Mouse (Mus musculus): ENCODE measurements around the gene Srrm1. TPM values are rescaled to one million over a fixed set of nuclear protein-coding genes. Genes with fewer than 3 reads are reported as not detected.
"Not testable (repeated sequence)": the region's sequence is repeated elsewhere in the genome, so short reads cannot be mapped to it uniquely, and the experiment has no call there.

Srrm1 gene
- polyA plus RNA-seq, 1 experiment from 2014 or later: 240 TPM

- 89% methylated on average over 11 of the region's 11 CpGs for WGBS
- Histone ChIP-seq H3K36me3 (replicated peaks) (no peaks in the 10 kb centered on the region), H3K4me1 (peaks cover 9% of the 10 kb centered on the region), H3K27me3 (ENCODE audit: poor library complexity, severe bottlenecking) (no peaks in the 10 kb centered on the region), H3K4me3 (no peak overlapping the region), H3K27ac (no peak overlapping the region), H3K9me3 (peaks cover 5% of the 10 kb centered on the region; the same call in 1 of the 2 replicates)
- no peak for DNase-seq (ENCODE audit: extremely low spot score, low spot score)
These were observed 24.1 kb upstream of the Srrm1 start for GRCm38 (mm10) chr4:135377241-135377640.

GRCm38 (mm10) chr4:135375444-135375843 is 22.3 kb upstream of the Srrm1 start:
- no peaks in the 10 kb centered on the region for H3K27me3 ChIP-seq (ENCODE audit: poor library complexity, severe bottlenecking)
- no peaks in the 10 kb centered on the region for H3K36me3 ChIP-seq (replicated peaks)
- DNase-seq (ENCODE audit: extremely low spot score, low spot score): no peak
- 55% methylated on average over 3 of the region's 3 CpGs for WGBS
- H3K4me1 ChIP-seq: no peaks in the 10 kb centered on the region
- H3K27ac ChIP-seq: no peak overlapping the region
- H3K4me3 ChIP-seq: no peak overlapping the region
- peaks cover 5% of the 10 kb centered on the region; the same call in 1 of the 2 replicates for H3K9me3 ChIP-seq

- H3K4me1 ChIP-seq: no peaks in the 10 kb centered on the region
- no peak for DNase-seq (ENCODE audit: extremely low spot score, low spot score)
- H3K4me3 ChIP-seq: no peak overlapping the region
- 83% methylated on average over 5 of the region's 5 CpGs for WGBS
- H3K27me3 ChIP-seq (ENCODE audit: poor library complexity, severe bottlenecking): no peaks in the 10 kb centered on the region
- H3K9me3 ChIP-seq: peaks cover 5% of the 10 kb centered on the region; the same call in 1 of the 2 replicates
- H3K27ac ChIP-seq: no peak overlapping the region
- H3K36me3 ChIP-seq (replicated peaks): no peaks in the 10 kb centered on the region
These were observed 20.2 kb upstream of the Srrm1 start for GRCm38 (mm10) chr4:135373299-135373698.

GRCm38 (mm10) chr4:135370372-135370771 is 17.3 kb upstream of the Srrm1 start:
- Histone ChIP-seq H3K9me3 (peaks cover 3% of the 10 kb centered on the region; the same call in 1 of the 2 replicates), H3K36me3 (replicated peaks) (no peaks in the 10 kb centered on the region), H3K4me3 (no peak overlapping the region), H3K27me3 (ENCODE audit: poor library complexity, severe bottlenecking) (no peaks in the 10 kb centered on the region), H3K27ac (no peak overlapping the region), H3K4me1 (no peaks in the 10 kb centered on the region)
- DNase-seq (ENCODE audit: extremely low spot score, low spot score): no peak
- 73% methylated on average over 11 of the region's 11 CpGs for WGBS

- Histone ChIP-seq H3K9me3 (no peaks in the 10 kb centered on the region), H3K36me3 (replicated peaks) (no peaks in the 10 kb centered on the region), H3K4me3 (no peak overlapping the region), H3K4me1 (peaks cover 5% of the 10 kb centered on the region), H3K27ac (no peak overlapping the region), H3K27me3 (ENCODE audit: poor library complexity, severe bottlenecking) (no peaks in the 10 kb centered on the region)
- 32% methylated on average over 6 of the region's 6 CpGs for WGBS
- DNase-seq (ENCODE audit: extremely low spot score, low spot score): no peak
These were observed 9.7 kb upstream of the Srrm1 start for GRCm38 (mm10) chr4:135362828-135363227.

GRCm38 (mm10) chr4:135361722-135362121 is 8.6 kb upstream of the Srrm1 start:
- Histone ChIP-seq H3K4me1 (peaks cover 5% of the 10 kb centered on the region), H3K27me3 (ENCODE audit: poor library complexity, severe bottlenecking) (no peaks in the 10 kb centered on the region), H3K36me3 (replicated peaks) (no peaks in the 10 kb centered on the region), H3K9me3 (no peaks in the 10 kb centered on the region), H3K4me3 (no peak overlapping the region), H3K27ac (no peak overlapping the region)
- WGBS: 92% methylated on average over 12 of the region's 12 CpGs
- no peak for DNase-seq (ENCODE audit: extremely low spot score, low spot score)

- H3K27me3 ChIP-seq (ENCODE audit: poor library complexity, severe bottlenecking): no peaks in the 10 kb centered on the region
- no peak for DNase-seq (ENCODE audit: extremely low spot score, low spot score)
- 4% methylated on average over 6 of the region's 6 CpGs for WGBS
- no peaks in the 10 kb centered on the region for H3K36me3 ChIP-seq (replicated peaks)
- no peak overlapping the region for H3K4me3 ChIP-seq
- no peak overlapping the region for H3K27ac ChIP-seq
- H3K9me3 ChIP-seq: no peaks in the 10 kb centered on the region
- H3K4me1 ChIP-seq: peaks cover 15% of the 10 kb centered on the region
These were observed 5.6 kb upstream of the Srrm1 start for GRCm38 (mm10) chr4:135358736-135359135.

GRCm38 (mm10) chr4:135357221-135357920 is 4.2 kb upstream of the Srrm1 start:
- no peaks in the 10 kb centered on the region for H3K27me3 ChIP-seq (ENCODE audit: poor library complexity, severe bottlenecking)
- no peak for DNase-seq (ENCODE audit: extremely low spot score, low spot score)
- H3K4me1 ChIP-seq: peaks cover 12% of the 10 kb centered on the region
- H3K9me3 ChIP-seq: no peaks in the 10 kb centered on the region
- H3K36me3 ChIP-seq (replicated peaks): no peaks in the 10 kb centered on the region
- no peak overlapping the region for H3K4me3 ChIP-seq
- no peak overlapping the region for H3K27ac ChIP-seq
- 86% methylated on average over 12 of the region's 12 CpGs for WGBS

- no peaks in the 10 kb centered on the region for H3K27me3 ChIP-seq (ENCODE audit: poor library complexity, severe bottlenecking)
- no peak overlapping the region for H3K4me3 ChIP-seq
- DNase-seq (ENCODE audit: extremely low spot score, low spot score): no peak
- no peaks in the 10 kb centered on the region for H3K9me3 ChIP-seq
- H3K36me3 ChIP-seq (replicated peaks): peaks cover 6% of the 10 kb centered on the region
- H3K4me1 ChIP-seq: peaks cover 24% of the 10 kb centered on the region
- 81% methylated on average over 9 of the region's 9 CpGs for WGBS
- H3K27ac ChIP-seq: no peak overlapping the region
These were observed 2.9 kb upstream of the Srrm1 start for GRCm38 (mm10) chr4:135355886-135356550.

- Histone ChIP-seq H3K27ac (peak overlapping the region; percentile 95), H3K36me3 (replicated peaks) (peaks cover 19% of the 10 kb centered on the region), H3K4me1 (peaks cover 24% of the 10 kb centered on the region)
- H3K4me3 ChIP-seq; H3K9me3 ChIP-seq; H3K27me3 ChIP-seq (ENCODE audit: poor library complexity, severe bottlenecking); DNase-seq (ENCODE audit: extremely low spot score, low spot score): not testable (repeated sequence)
These were observed 1.6 kb upstream of the Srrm1 start for GRCm38 (mm10) chr4:135354751-135355150.

- Histone ChIP-seq H3K36me3 (replicated peaks) (peaks cover 27% of the 10 kb centered on the region), H3K4me3 (peak overlapping the region; percentile 90), H3K27ac (peak overlapping the region; percentile 95), H3K4me1 (peaks cover 24% of the 10 kb centered on the region), H3K9me3 (peaks cover 9% of the 10 kb centered on the region; the same call in 1 of the 2 replicates), H3K27me3 (ENCODE audit: poor library complexity, severe bottlenecking) (no peaks in the 10 kb centered on the region)
- peak; percentile 32 for DNase-seq (ENCODE audit: extremely low spot score, low spot score)
- WGBS: 24% methylated on average over 12 of the region's 12 CpGs
These were observed 801 bp upstream of the Srrm1 start for GRCm38 (mm10) chr4:135353794-135354450.

GRCm38 (mm10) chr4:135352326-135353065 is 625 bp downstream of the Srrm1 start:
- Histone ChIP-seq H3K27me3 (ENCODE audit: poor library complexity, severe bottlenecking) (no peaks in the 10 kb centered on the region), H3K4me1 (peaks cover 24% of the 10 kb centered on the region), H3K36me3 (replicated peaks) (peaks cover 40% of the 10 kb centered on the region), H3K4me3 (peak overlapping the region; percentile 90), H3K27ac (peak overlapping the region; percentile 95), H3K9me3 (peaks cover 9% of the 10 kb centered on the region; the same call in 1 of the 2 replicates)
- no peak for DNase-seq (ENCODE audit: extremely low spot score, low spot score)
- under 1% methylated on average over 67 of the region's 67 CpGs for WGBS

Data from forebrain, embryonic 10.5 days (tissue).